Mouse (Mus musculus): Measurements from ENCODE around the gene Kcnt1. TPM values are rescaled to one million over a fixed set of nuclear protein-coding genes. Genes with fewer than 3 reads are reported as not detected.

Kcnt1 gene
- polyA plus RNA-seq, 1 experiment from 2014 or later: not detected

Other genes with a start within 250 kb of the Kcnt1 start
- gene Ccdc183, start 246.1 kb upstream of the Kcnt1 start, polyA plus RNA-seq (2015; fragmentation: Nextera tagmentation; extraction: Ambion mirVana): 0.05 and 0.06 TPM in 2 replicates
- gene Tmem141, start 241.7 kb upstream of the Kcnt1 start, polyA plus RNA-seq (2015; fragmentation: Nextera tagmentation; extraction: Ambion mirVana): 8.2 and 9.9 TPM in 2 replicates
- gene Fcna, start 235.7 kb upstream of the Kcnt1 start, polyA plus RNA-seq (2015; fragmentation: Nextera tagmentation; extraction: Ambion mirVana): 70.4 and 90.0 TPM in 2 replicates
- gene Lcn8, start 210.6 kb upstream of the Kcnt1 start, polyA plus RNA-seq (2015; fragmentation: Nextera tagmentation; extraction: Ambion mirVana): not detected in 2 replicates
- gene Lcn5, start 205.8 kb upstream of the Kcnt1 start, polyA plus RNA-seq (2015; fragmentation: Nextera tagmentation; extraction: Ambion mirVana): not detected in 2 replicates
- gene Lcn6, start 186.9 kb upstream of the Kcnt1 start, polyA plus RNA-seq (2015; fragmentation: Nextera tagmentation; extraction: Ambion mirVana): not detected in 2 replicates
- not detected in 2 replicates for gene Lcn10, start 181.0 kb upstream of the Kcnt1 start, polyA plus RNA-seq (2015; fragmentation: Nextera tagmentation; extraction: Ambion mirVana)
- gene Obp2a, start 163.7 kb upstream of the Kcnt1 start, polyA plus RNA-seq (2015; fragmentation: Nextera tagmentation; extraction: Ambion mirVana): not detected in 2 replicates
- gene Bmyc, start 157.0 kb upstream of the Kcnt1 start, polyA plus RNA-seq (2015; fragmentation: Nextera tagmentation; extraction: Ambion mirVana): 7.5 TPM in 2 replicates
- not detected in 2 replicates for gene Obp2b, start 126.7 kb upstream of the Kcnt1 start, polyA plus RNA-seq (2015; fragmentation: Nextera tagmentation; extraction: Ambion mirVana)
- not detected in 2 replicates for gene Lcn3, start 98.2 kb upstream of the Kcnt1 start, polyA plus RNA-seq (2015; fragmentation: Nextera tagmentation; extraction: Ambion mirVana)
- not detected in 2 replicates for gene Lcn11, start 86.7 kb upstream of the Kcnt1 start, polyA plus RNA-seq (2015; fragmentation: Nextera tagmentation; extraction: Ambion mirVana)
- not detected in 2 replicates for gene Gm13539, start 81.5 kb upstream of the Kcnt1 start, polyA plus RNA-seq (2015; fragmentation: Nextera tagmentation; extraction: Ambion mirVana)
- not detected in 2 replicates for gene Glt6d1, start 47.9 kb upstream of the Kcnt1 start, polyA plus RNA-seq (2015; fragmentation: Nextera tagmentation; extraction: Ambion mirVana)
- not detected in 2 replicates for gene Lcn9, start 40.6 kb upstream of the Kcnt1 start, polyA plus RNA-seq (2015; fragmentation: Nextera tagmentation; extraction: Ambion mirVana)
- gene Sohlh1, start 16.5 kb upstream of the Kcnt1 start, polyA plus RNA-seq (2015; fragmentation: Nextera tagmentation; extraction: Ambion mirVana): not detected in 2 replicates
- gene Camsap1, start 119.5 kb downstream of the Kcnt1 start, polyA plus RNA-seq (2015; fragmentation: Nextera tagmentation; extraction: Ambion mirVana): 4.9 and 5.6 TPM in 2 replicates
- 437 and 467 TPM in 2 replicates for gene Ubac1, start 158.0 kb downstream of the Kcnt1 start, polyA plus RNA-seq (2015; fragmentation: Nextera tagmentation; extraction: Ambion mirVana)